Mouse (Mus musculus): ENCODE data around the gene Rpl13a.
A peak's percentile ranks its signal among the peaks of the same experiment; 100 is the strongest.
"Not testable (repeated sequence)": the region's sequence is repeated elsewhere in the genome, so short reads cannot be mapped to it uniquely, and the experiment has no call there.

Rpl13a gene

GRCm38 (mm10) chr7:45112529-45112928, 16.0 kb downstream of the Rpl13a start:
- DNase-seq: no peak

GRCm38 (mm10) chr7:45111940-45112339, 16.6 kb downstream of the Rpl13a start:
- DNase-seq: no peak

- DNase-seq: not testable (repeated sequence)
Measured at GRCm38 (mm10) chr7:45110089-45110488, 18.5 kb downstream of the Rpl13a start.

DNA sequence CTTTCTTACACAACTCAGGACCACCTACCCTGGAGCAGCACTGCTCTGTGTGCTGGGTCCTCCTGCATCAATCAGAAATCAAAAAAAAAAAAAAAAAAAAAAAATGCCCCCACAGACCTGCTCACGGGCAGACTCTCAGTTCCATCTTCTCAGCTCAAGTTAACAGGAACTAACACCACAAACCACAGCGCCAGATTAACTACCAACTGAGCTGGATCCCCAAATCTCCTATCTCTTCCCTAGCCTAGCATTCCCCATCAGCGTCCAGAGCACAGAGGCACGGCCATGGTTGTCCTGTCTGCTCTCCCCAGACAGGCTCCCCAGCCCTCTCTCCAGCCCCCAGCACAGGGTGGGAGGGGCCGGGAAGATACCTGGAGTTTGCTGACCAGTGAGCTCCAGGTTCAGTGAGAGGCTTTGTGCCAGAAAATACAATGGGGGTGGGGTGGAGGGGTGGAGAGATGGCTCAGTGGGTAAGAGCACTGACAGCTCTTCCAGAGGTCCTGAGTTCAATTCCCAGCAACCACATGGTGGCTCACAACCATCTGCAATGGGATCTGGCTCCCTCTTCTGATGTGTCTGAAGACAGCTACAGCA, 21.4 kb downstream of the Rpl13a start:
- no peak for DNase-seq

DNA sequence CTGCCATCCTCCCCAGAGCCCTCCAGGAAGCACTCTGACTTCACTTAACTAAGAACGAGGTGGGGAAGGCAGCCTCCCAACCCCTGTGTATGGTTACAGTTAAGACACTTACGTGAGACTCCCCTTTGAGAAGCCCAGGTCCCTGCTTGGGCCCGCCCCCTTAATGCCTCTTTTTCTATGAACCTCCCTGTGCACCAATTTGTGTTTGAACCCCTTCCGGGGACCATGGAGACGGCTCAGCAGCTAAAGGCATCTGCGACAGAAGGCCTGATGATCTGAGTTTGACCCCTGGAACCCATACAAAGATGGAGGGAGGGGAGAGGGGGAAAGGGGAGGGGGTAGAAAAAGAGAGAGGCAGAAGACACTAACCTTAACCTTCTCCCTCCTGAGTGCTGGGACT, 22.1 kb downstream of the Rpl13a start:
- no peak for DNase-seq

- DNase-seq: no peak
Measured at GRCm38 (mm10) chr7:45105491-45105890, 23.1 kb downstream of the Rpl13a start.

DNA sequence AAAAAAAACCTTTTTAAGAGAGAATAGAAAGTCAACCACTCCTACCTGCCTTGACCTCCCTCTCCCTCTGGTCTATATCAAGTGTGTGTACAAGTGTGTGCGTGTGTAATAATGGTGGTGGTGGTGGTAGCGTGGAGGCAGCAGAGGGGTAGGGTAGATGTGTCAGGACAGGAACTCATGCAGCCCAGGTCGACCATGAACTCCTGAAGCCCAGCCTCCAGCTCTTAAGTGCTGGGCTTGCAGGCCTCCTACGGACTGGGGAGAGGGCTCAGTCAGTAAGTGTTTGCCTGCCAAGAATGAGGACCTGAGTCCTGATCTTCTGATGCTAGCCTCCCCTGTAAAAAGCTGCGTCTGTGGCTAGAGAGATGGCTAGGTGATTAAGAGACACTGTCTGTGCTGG, 23.6 kb downstream of the Rpl13a start:
- no peak for DNase-seq

DNA sequence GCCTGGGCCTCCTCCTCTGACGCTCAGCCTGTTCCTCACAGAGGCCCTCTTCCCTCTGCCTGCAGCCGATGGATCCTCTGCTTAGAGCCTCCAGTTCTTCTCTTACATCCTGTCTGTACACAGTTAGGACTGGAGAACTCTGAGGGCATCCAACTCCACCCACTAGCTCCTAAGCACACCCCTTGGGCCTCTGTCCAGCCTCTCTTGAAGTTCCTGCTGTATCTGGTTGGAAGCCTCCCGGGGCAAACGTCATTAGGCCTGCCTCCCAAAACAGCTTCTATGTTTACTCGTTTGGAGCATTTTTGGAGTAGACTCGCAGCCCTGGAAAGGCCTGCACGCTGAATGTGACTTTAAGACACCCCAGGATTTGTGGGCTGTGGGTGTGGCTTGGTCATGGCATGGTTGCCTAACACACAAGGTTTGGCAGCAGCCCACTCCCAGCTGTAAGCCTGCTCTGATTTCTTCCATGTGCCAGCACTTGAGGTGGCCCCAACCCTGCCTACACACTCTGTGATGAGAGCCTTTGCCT, 24.8 kb downstream of the Rpl13a start, which contains the start of gene Fcgrt:
Gene Fcgrt (minus strand): TSS at position 200 of the 529 bp plus-strand sequence.
- DNase-seq: peak; percentile 97 to 98

GRCm38 (mm10) chr7:45102940-45103585, 25.5 kb downstream of the Rpl13a start:
- DNase-seq: peak in 1 of 2 experiments; percentile 48

DNA sequence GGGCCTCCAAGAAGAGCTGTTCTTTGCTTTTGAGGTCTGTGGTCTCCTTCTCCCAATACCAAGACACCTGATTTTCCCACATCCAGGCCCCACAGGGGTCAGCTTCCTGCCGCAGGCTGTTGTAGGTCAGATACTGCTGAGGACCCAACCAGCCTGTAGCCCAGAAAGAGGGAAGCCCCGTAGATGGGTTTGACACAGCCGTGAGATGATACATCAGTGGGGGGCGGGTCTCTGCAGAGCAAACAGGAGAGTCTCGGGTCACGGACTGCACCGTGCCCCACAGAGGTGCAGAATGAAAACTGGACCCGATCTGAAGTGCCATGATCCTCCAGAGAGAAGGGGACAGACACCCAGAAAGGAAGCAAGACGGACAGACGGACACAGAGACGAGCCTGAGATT, 26.1 kb downstream of the Rpl13a start:
- DNase-seq: no peak

DNA sequence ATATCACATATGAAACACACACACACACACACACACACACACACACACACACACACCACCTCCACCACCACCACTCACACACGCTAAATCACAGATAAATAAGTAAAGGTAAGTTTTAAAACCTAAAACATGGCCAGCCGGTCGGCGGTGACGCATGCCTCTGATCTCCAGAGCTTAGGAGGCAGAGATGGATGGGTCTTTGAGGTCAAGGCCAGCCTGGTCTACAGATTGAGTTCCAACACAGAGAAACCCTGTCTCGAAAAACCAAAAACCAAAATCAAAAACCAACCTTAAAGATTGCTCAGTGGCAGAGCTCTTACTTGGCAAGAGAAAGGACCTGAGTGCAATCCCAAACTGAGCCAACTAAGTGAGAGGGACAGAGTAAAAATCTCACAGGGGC, 28.5 kb downstream of the Rpl13a start:
- no peak for DNase-seq

- no peak for DNase-seq
Measured at GRCm38 (mm10) chr7:45098541-45099240, 29.9 kb downstream of the Rpl13a start.

DNA sequence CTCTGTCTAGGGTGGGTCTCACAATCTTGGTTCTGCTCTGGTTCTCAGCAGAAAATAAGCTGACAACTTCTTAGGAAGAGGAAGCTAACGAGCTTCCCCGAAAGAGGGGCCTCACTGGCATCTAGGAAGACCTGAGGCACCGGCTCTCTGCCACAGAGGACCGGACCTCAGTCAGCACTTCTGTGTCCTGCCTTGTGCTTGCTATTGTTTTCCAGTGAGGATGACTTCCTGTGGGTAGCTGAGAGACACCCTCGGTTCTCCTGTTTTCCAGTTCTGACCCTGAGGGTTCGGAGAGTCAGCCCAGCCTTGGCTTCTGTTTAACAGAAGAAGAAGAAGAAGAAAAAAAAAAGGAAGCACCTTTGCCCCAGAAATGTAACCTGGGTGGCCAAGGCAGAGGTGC, 31.1 kb downstream of the Rpl13a start:
- DNase-seq: no peak

DNA sequence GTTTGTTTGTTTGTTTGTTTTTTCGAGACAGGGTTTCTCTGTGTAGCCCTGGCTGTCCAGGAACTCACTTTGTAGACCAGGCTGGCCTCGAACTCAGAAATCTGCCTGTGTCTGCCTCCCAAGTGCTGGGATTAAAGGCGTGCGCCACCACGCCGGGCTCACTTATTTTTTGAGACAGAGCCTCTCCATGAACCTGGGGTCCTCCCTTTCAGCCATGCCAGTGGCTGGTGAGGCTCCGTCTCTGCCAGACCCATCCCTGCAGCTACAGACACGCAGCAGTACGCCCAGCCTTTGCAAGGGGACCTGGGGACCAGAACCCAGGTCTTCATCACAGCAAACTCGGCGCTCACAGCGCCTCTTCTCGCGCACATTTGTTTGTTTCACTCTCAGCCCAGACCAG, 32.6 kb downstream of the Rpl13a start:
- DNase-seq: not testable (repeated sequence)

DNA sequence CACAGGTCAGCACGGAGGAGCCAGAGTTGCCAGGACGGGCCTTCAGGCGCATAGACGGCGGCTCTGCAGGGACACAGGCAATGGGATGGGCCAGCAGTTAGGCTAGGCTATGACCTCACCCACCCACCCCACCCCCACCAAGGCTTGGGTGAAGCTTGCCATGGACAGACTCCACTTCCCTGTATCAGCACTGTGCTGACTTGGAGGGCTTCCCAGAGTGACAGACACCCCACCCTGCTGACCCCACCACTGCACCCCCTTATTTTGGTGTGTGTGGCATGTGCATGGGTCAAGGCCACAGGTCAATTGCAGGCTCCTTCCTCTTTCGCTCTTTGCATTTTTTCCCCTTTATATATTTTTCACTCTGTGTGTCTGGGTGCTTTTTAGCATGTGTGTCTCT, 33.2 kb downstream of the Rpl13a start:
- peak; percentile 46 to 48 for DNase-seq

DNA sequence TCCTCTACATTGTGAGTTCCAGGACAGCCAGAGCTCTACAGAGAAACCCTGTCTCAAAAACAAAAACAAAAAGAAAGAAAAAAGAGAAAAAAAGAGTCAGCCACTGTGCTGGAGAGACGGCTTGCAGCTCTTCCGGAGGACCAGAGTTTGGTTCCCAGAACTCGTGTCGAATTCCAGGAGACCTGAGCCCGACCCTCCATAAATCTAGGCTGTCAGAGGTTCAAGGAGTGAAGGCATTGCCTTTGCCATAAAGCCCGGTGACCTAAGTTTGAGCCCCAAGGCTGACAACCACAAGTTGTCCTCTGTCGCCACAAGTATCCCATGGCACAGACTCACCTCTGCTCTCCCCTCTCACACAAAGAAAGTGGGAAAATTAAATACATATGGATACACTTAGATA, 34.4 kb downstream of the Rpl13a start:
- DNase-seq: no peak

- DNase-seq: no peak
Measured at GRCm38 (mm10) chr7:45093516-45093905, 35.0 kb downstream of the Rpl13a start.

DNA sequence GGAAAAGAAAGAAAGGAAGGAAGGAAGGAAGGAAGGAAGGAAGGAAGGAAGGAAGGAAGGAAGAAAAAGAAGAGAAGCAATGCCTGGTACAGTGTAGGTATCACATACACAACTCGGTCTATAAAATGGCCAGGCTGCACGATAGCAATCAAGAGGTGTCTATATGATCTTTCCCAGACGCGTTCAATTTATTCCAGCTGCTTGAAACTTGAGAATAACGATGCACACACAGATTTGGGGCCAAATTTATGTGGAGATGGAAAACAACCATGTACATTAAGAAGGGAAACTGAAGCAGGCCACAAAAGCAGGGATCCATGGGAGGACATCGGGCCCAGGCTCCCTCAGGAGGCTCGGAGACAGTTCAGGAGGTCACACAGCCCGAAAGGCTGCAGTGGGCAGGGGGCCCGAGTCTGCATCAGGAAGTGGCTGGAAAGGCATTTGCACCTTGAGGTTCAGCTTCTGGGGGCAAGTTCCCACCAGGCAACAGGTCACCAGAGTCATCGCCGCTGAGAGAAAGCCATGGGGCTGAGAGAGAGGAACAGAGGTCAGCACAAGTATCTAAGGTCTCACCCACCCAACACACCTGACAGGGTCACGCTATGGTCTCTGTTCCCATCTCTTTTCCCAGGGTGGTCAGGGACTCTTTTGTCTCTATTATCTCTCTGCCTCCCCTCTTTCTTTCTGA, 35.6 kb downstream of the Rpl13a start:
- no peak for DNase-seq

DNA sequence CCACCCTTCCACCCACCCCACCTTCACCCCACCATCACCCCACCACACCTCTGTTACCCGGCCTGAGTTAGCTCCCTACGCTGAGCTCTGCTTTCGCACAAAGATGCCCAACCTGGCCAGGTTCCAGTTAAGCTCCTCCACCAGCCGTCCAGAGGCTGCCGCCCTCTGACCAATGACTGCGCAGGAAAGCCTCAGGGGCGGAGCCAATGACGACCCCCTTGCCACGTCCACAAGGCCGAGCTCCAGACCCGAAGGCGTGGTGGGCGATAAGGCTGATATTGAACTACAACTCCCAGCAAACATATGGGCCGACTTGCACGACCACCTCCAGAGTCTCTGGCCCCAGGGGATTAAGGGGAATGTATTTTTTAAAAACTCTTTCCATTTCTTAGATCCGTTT, 36.5 kb downstream of the Rpl13a start, which contains the start of gene Rcn3:
Gene Rcn3 (minus strand): TSS at position 174 of the 400 bp plus-strand sequence.
- DNase-seq: peak; percentile 72 to 73

GRCm38 (mm10) chr7:45091001-45091990, 37.3 kb downstream of the Rpl13a start:
- DNase-seq: no peak

DNA sequence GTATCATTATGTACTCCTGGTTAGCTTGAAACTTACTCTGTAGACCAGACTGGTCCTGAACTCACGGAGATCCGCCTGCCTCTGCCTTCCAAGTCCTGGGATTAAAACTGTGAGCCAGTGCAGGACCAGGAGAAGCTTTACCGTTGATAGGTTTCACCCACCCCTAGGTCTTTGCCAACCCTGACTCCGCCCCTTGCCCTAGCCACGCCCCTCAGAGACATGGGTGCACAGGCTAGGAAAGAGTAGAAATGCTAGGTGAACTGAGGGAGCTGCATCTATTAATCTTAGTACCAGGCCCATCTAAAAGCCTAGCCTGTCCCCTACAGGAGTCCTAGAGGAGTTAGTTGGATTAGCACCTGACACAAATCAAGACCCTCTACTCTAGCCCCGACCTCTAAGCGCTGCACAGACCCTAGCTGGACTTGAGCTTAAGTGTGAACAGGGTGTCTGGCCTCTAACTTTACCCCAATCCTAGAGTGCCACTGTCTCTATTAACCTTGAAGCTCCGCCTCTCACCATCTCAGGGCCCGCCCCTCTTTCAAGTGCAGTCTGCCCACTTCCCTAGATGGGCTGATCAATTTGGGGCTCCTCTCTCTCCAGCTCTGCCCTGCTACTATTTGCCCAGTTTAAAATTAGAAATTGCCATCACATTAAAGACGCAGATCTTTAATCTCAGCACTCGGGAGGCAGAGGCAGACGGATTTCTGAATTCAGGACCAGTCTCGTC, 38.1 kb downstream of the Rpl13a start:
- DNase-seq: no peak
